Mouse (Mus musculus) lung, embryonic 14.5 days (tissue): ENCODE measurements at regions not wholly inside any gene's neighbourhood (a gene's known extent, or its start where the extent isn't known, plus 50 kb on each side); places are given as distances from the start of the nearest gene placed in this dataset.
A peak's percentile ranks its signal among the peaks of the same experiment; 100 is the strongest.

Experiments
- ATAC-seq: fragments of 200-750 bp; cut with Nextera tagmentation; 2 replicates; pipeline ENCODE4 v1.8.0; 2017; ENCODE audit warnings: mild to moderate bottlenecking, moderate TSS enrichment, moderate library complexity; ENCODE audit not compliant: insufficient read depth
- DNase-seq: peaks from one replicate; pipeline ENCODE4 v3.0.0-alpha.2; 2015
- H3K27ac ChIP-seq: fragments of 300-500 bp; sonication (generic); 2 replicates; pipeline ENCODE4 v1.5.1; 2014; ENCODE audit warnings: low read depth, mild to moderate bottlenecking, moderate library complexity
- H3K27me3 ChIP-seq: fragments of 300-500 bp; sonication (generic); 2 replicates; pipeline ENCODE4 v1.6.1; 2014; ENCODE audit warnings: low read length, control low read depth; ENCODE audit not compliant: insufficient read depth
- H3K36me3 ChIP-seq: fragments of 300-500 bp; sonication (generic); 2 replicates; pipeline ENCODE4 v1.6.1; 2014; ENCODE audit warnings: control low read depth; ENCODE audit not compliant: insufficient read depth
- H3K4me1 ChIP-seq: fragments of 300-500 bp; sonication (generic); 2 replicates; pipeline ENCODE4 v1.6.1; 2014; ENCODE audit warnings: antibody characterized with exemption, control low read depth; ENCODE audit not compliant: insufficient read depth
- H3K4me2 ChIP-seq: fragments of 300-500 bp; sonication (generic); 2 replicates; pipeline ENCODE4 v1.6.1; 2014; ENCODE audit warnings: mild to moderate bottlenecking
- H3K4me3 ChIP-seq: fragments of 300-500 bp; sonication (generic); 2 replicates; pipeline ENCODE4 v1.5.1; 2014; ENCODE audit warnings: low read depth, low read length
- H3K9ac ChIP-seq: fragments of 300-500 bp; sonication (generic); 2 replicates; pipeline ENCODE4 v1.6.1; 2014
- H3K9me3 ChIP-seq: fragments of 300-500 bp; sonication (generic); 2 replicates; pipeline ENCODE4 v1.6.1; 2016; ENCODE audit warnings: low read depth, low read length, control low read depth
- CTCF ChIP-seq: IDR thresholded peaks from 2 replicates; pipeline ENCODE4 v1.5.1; 2016; ENCODE audit warnings: antibody characterized with exemption, low read depth
- WGBS: fragments of 180-500 bp; shearing (Covaris S2); extraction: QIAGEN DNeasy Blood & Tissue Kit; methylation state at CpG from one replicate; pipeline ENCODE4 v1.1.7; 2014; 5-methylcytosine and 5-hydroxymethylcytosine counted together

GRCm38 (mm10) chr10:107198460-107198859 lies 73.0 kb upstream of the Lin7a start:
- Histone ChIP-seq H3K36me3 (no peaks in the 10 kb centered on the region), H3K4me1 (no peaks in the 10 kb centered on the region), H3K27ac (no peak overlapping the region), H3K4me3 (no peak overlapping the region), H3K9ac (no peak overlapping the region), H3K9me3 (no peaks in the 10 kb centered on the region), H3K27me3 (no peaks in the 10 kb centered on the region), H3K4me2 (no peak overlapping the region)
- DNase-seq (no peak), ATAC-seq (no peak)
- no peak for TF ChIP-seq CTCF
- WGBS, result 78% methylated on average over 4 of the region's 4 CpGs

- Histone ChIP-seq H3K9ac (no peak overlapping the region), H3K9me3 (no peaks in the 10 kb centered on the region), H3K27me3 (no peaks in the 10 kb centered on the region), H3K27ac (no peak overlapping the region), H3K4me3 (no peak overlapping the region), H3K36me3 (no peaks in the 10 kb centered on the region), H3K4me2 (no peak overlapping the region), H3K4me1 (no peaks in the 10 kb centered on the region)
- no peak for ATAC-seq
- 78% methylated on average over 4 of the region's 4 CpGs for WGBS
- no peak for TF ChIP-seq CTCF
- DNase-seq, result no peak
Measured at GRCm38 (mm10) chr10:107201051-107201450, 70.4 kb upstream of the Lin7a start.

- no peak for TF ChIP-seq CTCF
- Histone ChIP-seq H3K4me2 (no peak overlapping the region), H3K4me1 (no peaks in the 10 kb centered on the region), H3K27ac (no peak overlapping the region), H3K36me3 (no peaks in the 10 kb centered on the region), H3K4me3 (no peak overlapping the region), H3K9me3 (no peaks in the 10 kb centered on the region), H3K9ac (no peak overlapping the region), H3K27me3 (no peaks in the 10 kb centered on the region)
- ATAC-seq (no peak), DNase-seq (peak; percentile 35)
- 70% methylated on average over 9 of the region's 9 CpGs for WGBS
Measured at GRCm38 (mm10) chr10:107205085-107205717, 66.3 kb upstream of the Lin7a start.

- no peaks in the 10 kb centered on the region for H3K27me3 ChIP-seq
- no peak overlapping the region for H3K27ac ChIP-seq
- H3K4me3 ChIP-seq, result no peak overlapping the region
- no peak for DNase-seq
- H3K4me2 ChIP-seq, result no peak overlapping the region
- TF ChIP-seq CTCF, result no peak
- no peak for ATAC-seq
- H3K9me3 ChIP-seq, result no peaks in the 10 kb centered on the region
- H3K4me1 ChIP-seq, result no peaks in the 10 kb centered on the region
- no peaks in the 10 kb centered on the region for H3K36me3 ChIP-seq
- no peak overlapping the region for H3K9ac ChIP-seq
- WGBS, result 83% methylated on average over 4 of the region's 4 CpGs
Measured at GRCm38 (mm10) chr10:107209927-107210326, 61.6 kb upstream of the Lin7a start.

GRCm38 (mm10) chr10:107213071-107213470 lies 58.4 kb upstream of the Lin7a start:
- no peak overlapping the region for H3K4me3 ChIP-seq
- H3K27me3 ChIP-seq, result no peaks in the 10 kb centered on the region
- ATAC-seq (no peak), DNase-seq (no peak)
- no peak overlapping the region for H3K9ac ChIP-seq
- WGBS, result 90% methylated on average over 4 of the region's 4 CpGs
- H3K36me3 ChIP-seq, result no peaks in the 10 kb centered on the region
- TF ChIP-seq CTCF, result no peak
- H3K27ac ChIP-seq, result no peak overlapping the region
- H3K4me1 ChIP-seq, result no peaks in the 10 kb centered on the region
- no peak overlapping the region for H3K4me2 ChIP-seq
- no peaks in the 10 kb centered on the region for H3K9me3 ChIP-seq

- no peak overlapping the region for H3K4me2 ChIP-seq
- H3K27me3 ChIP-seq, result no peaks in the 10 kb centered on the region
- no peak for DNase-seq
- no peaks in the 10 kb centered on the region for H3K36me3 ChIP-seq
- H3K9me3 ChIP-seq, result no peaks in the 10 kb centered on the region
- no peak overlapping the region for H3K4me3 ChIP-seq
- WGBS, result 79% methylated on average over 3 of the region's 3 CpGs
- no peak for ATAC-seq
- no peak overlapping the region for H3K9ac ChIP-seq
- no peak for TF ChIP-seq CTCF
- no peak overlapping the region for H3K27ac ChIP-seq
- H3K4me1 ChIP-seq, result no peaks in the 10 kb centered on the region
Measured at GRCm38 (mm10) chr10:107213541-107214340, 57.7 kb upstream of the Lin7a start.

- Histone ChIP-seq H3K4me2 (no peak overlapping the region), H3K27me3 (no peaks in the 10 kb centered on the region), H3K36me3 (no peaks in the 10 kb centered on the region), H3K9ac (no peak overlapping the region), H3K9me3 (no peaks in the 10 kb centered on the region), H3K27ac (no peak overlapping the region), H3K4me3 (no peak overlapping the region), H3K4me1 (no peaks in the 10 kb centered on the region)
- ATAC-seq, result no peak
- no peak for TF ChIP-seq CTCF
- no peak for DNase-seq
- WGBS, result 87% methylated on average over 4 of the region's 4 CpGs
Measured at GRCm38 (mm10) chr10:107214741-107215230, 56.7 kb upstream of the Lin7a start.
